Mouse (Mus musculus) urinary bladder, postnatal 14 days (tissue): Measurements from ENCODE around the gene Pigk.
"Not testable (repeated sequence)": the region's sequence is repeated elsewhere in the genome, so short reads cannot be mapped to it uniquely, and the experiment has no call there.

Experiments used
- DNase-seq: peaks from one replicate; pipeline ENCODE4 v3.0.0; 2021; ENCODE audit warnings: low spot score

Pigk gene

GRCm38 (mm10) chr3:152713991-152714902 lies at the start of gene Pigk:
TSS of gene Pigk (plus strand) at chr3:152714100.
- DNase-seq, result peak; percentile 92

GRCm38 (mm10) chr3:152666991-152667355 lies 46.9 kb upstream of the Pigk start:
- DNase-seq, result no peak

GRCm38 (mm10) chr3:152667356-152668211 lies 46.3 kb upstream of the Pigk start:
- peak; percentile 28 for DNase-seq

GRCm38 (mm10) chr3:152668239-152668638 lies 45.7 kb upstream of the Pigk start, which contains the start of gene Ak5:
TSS of gene Ak5 (minus strand) at chr3:152668360.
- DNase-seq, result no peak

GRCm38 (mm10) chr3:152668793-152669192 lies 45.1 kb upstream of the Pigk start:
- DNase-seq, result no peak

GRCm38 (mm10) chr3:152669783-152670182 lies 44.1 kb upstream of the Pigk start:
- DNase-seq, result no peak

GRCm38 (mm10) chr3:152674663-152675062 lies 39.2 kb upstream of the Pigk start:
- no peak for DNase-seq

- DNase-seq, result peak; percentile 7
Measured at GRCm38 (mm10) chr3:152688532-152688931, 25.4 kb upstream of the Pigk start.

- DNase-seq, result peak; percentile 23
Measured at GRCm38 (mm10) chr3:152689105-152689504, 24.8 kb upstream of the Pigk start.

- DNase-seq, result no peak
Measured at GRCm38 (mm10) chr3:152694950-152695349, 18.9 kb upstream of the Pigk start.

GRCm38 (mm10) chr3:152698017-152698416 lies 15.9 kb upstream of the Pigk start:
- DNase-seq, result no peak

- no peak for DNase-seq
Measured at GRCm38 (mm10) chr3:152699261-152699660, 14.6 kb upstream of the Pigk start.

- DNase-seq, result not testable (repeated sequence)
Measured at GRCm38 (mm10) chr3:152701536-152701935, 12.4 kb upstream of the Pigk start.

- no peak for DNase-seq
Measured at GRCm38 (mm10) chr3:152702274-152702843, 11.5 kb upstream of the Pigk start.

- no peak for DNase-seq
Measured at GRCm38 (mm10) chr3:152705826-152706225, 8.1 kb upstream of the Pigk start.

- no peak for DNase-seq
Measured at GRCm38 (mm10) chr3:152706901-152707300, 7.0 kb upstream of the Pigk start.

GRCm38 (mm10) chr3:152707321-152707823 lies 6.5 kb upstream of the Pigk start:
- no peak for DNase-seq

- DNase-seq, result no peak
Measured at GRCm38 (mm10) chr3:152709936-152710335, 4.0 kb upstream of the Pigk start.

- no peak for DNase-seq
Measured at GRCm38 (mm10) chr3:152712957-152713356, 943 bp upstream of the Pigk start.

- no peak for DNase-seq
Measured at GRCm38 (mm10) chr3:152721301-152721700, 7.4 kb downstream of the Pigk start.

GRCm38 (mm10) chr3:152722836-152723235 lies 8.9 kb downstream of the Pigk start:
- DNase-seq, result no peak

GRCm38 (mm10) chr3:152724446-152724845 lies 10.5 kb downstream of the Pigk start:
- DNase-seq, result no peak
